Mouse (Mus musculus) testis, postnatal 10 days (tissue): Measurements from ENCODE around the gene Impdh1.
A peak's percentile ranks its signal among the peaks of the same experiment; 100 is the strongest.
"Not testable (repeated sequence)": the region's sequence is repeated elsewhere in the genome, so short reads cannot be mapped to it uniquely, and the experiment has no call there.

Experiments
- DNase-seq: peaks from one replicate; pipeline ENCODE4 v3.0.0; 2021; ENCODE audit warnings: low spot score

Impdh1 gene

GRCm38 (mm10) chr6:29215881-29216501 is at the start of gene Impdh1:
Gene Impdh1, minus strand, starts transcription at chr6:29216364.
- peak; percentile 83 for DNase-seq

- no peak for DNase-seq
Observed at GRCm38 (mm10) chr6:29264456-29264781, 48.3 kb upstream of the Impdh1 start.

GRCm38 (mm10) chr6:29263650-29264455 is 47.7 kb upstream of the Impdh1 start:
- no peak for DNase-seq

GRCm38 (mm10) chr6:29261831-29262230 is 45.7 kb upstream of the Impdh1 start:
- no peak for DNase-seq

GRCm38 (mm10) chr6:29259418-29259817 is 43.3 kb upstream of the Impdh1 start:
- DNase-seq, result no peak

GRCm38 (mm10) chr6:29247072-29247471 is 30.9 kb upstream of the Impdh1 start:
- DNase-seq, result no peak

- DNase-seq, result no peak
Observed at GRCm38 (mm10) chr6:29246585-29246984, 30.4 kb upstream of the Impdh1 start.

- DNase-seq, result no peak
Observed at GRCm38 (mm10) chr6:29246183-29246582, 30.0 kb upstream of the Impdh1 start.

GRCm38 (mm10) chr6:29245272-29246120 is 29.3 kb upstream of the Impdh1 start:
- no peak for DNase-seq

- no peak for DNase-seq
Observed at GRCm38 (mm10) chr6:29242265-29242664, 26.1 kb upstream of the Impdh1 start.

- no peak for DNase-seq
Observed at GRCm38 (mm10) chr6:29241697-29242096, 25.5 kb upstream of the Impdh1 start.

GRCm38 (mm10) chr6:29240806-29241205 is 24.6 kb upstream of the Impdh1 start:
- peak; percentile 63 for DNase-seq

- DNase-seq, result no peak
Observed at GRCm38 (mm10) chr6:29234272-29234671, 18.1 kb upstream of the Impdh1 start.

- no peak for DNase-seq
Observed at GRCm38 (mm10) chr6:29233710-29234109, 17.5 kb upstream of the Impdh1 start.

- DNase-seq, result no peak
Observed at GRCm38 (mm10) chr6:29232321-29232720, 16.2 kb upstream of the Impdh1 start.

- DNase-seq, result no peak
Observed at GRCm38 (mm10) chr6:29231799-29232198, 15.6 kb upstream of the Impdh1 start.

- DNase-seq, result no peak
Observed at GRCm38 (mm10) chr6:29230386-29230785, 14.2 kb upstream of the Impdh1 start.

GRCm38 (mm10) chr6:29229265-29229913 is 13.2 kb upstream of the Impdh1 start:
- no peak for DNase-seq

- DNase-seq, result not testable (repeated sequence)
Observed at GRCm38 (mm10) chr6:29217717-29218116, 1.6 kb upstream of the Impdh1 start.

GRCm38 (mm10) chr6:29215181-29215580 is 983 bp downstream of the Impdh1 start:
- no peak for DNase-seq

GRCm38 (mm10) chr6:29214776-29215175 is 1.4 kb downstream of the Impdh1 start:
- DNase-seq, result no peak

- DNase-seq, result no peak
Observed at GRCm38 (mm10) chr6:29214245-29214644, 1.9 kb downstream of the Impdh1 start.
